Mouse (Mus musculus): ENCODE measurements around the gene Gabrg3. TPM values are rescaled to one million over a fixed set of nuclear protein-coding genes. Genes with fewer than 3 reads are reported as not detected.

Gene Gabrg3
- not detected for polyA plus RNA-seq (2017; shearing (Covaris generic))

GRCm38 (mm10) chr7:57386517-57387340, at the start of gene Gabrg3:
TSS of gene Gabrg3 (minus strand) at chr7:57387188.

GRCm38 (mm10) chr7:57419392-57419791, 32.4 kb upstream of the Gabrg3 start, which contains the start of gene Gabrb3:
TSS of gene Gabrb3 (plus strand) at chr7:57419692.

Other genes starting within 250 kb of the Gabrg3 start
- gene Gabrb3, start 32.5 kb upstream of the Gabrg3 start, polyA plus RNA-seq (2017; shearing (Covaris generic)): 0.80 TPM
- gene Gabra5, start 122.9 kb upstream of the Gabrg3 start, polyA plus RNA-seq (2017; shearing (Covaris generic)): not detected